Mouse (Mus musculus): ENCODE measurements around the gene Opa3. TPM values are rescaled to one million over a fixed set of nuclear protein-coding genes. Genes with fewer than 3 reads are reported as not detected.

Gene Opa3
- polyA plus RNA-seq, 1 experiment from 2014 or later, result 39.9 TPM

DNA sequence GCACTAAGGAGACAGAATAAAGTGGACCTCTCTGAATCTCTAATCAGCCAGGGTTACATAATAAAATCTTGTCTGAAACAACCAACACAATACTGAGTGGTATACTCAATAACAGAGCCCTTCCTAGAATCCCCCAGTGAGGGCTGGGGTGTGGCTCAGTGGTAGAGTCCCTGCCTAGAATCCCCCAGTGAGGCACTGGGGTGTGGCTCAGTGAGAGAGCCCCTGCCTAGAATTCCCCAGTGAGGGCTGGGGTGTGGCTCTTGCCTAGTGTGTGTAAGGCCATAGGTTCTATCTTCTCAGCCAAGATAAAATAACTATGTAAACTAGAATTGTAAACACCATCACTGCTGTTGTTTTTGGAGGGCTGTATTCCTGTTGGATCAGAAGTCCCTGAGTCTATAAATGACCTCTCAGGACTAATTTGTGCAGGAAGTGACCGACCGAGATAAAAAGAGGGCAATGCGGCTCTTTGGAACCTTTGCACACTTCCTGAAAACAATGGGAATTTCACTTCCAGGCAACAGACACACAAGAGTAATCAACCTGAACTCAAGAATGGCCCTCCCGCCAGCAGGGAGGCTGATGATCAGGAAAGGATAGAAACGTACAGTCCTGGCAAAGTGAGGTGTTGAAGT is 17.0 kb upstream of the Opa3 start:
- no peak for ATAC-seq

DNA sequence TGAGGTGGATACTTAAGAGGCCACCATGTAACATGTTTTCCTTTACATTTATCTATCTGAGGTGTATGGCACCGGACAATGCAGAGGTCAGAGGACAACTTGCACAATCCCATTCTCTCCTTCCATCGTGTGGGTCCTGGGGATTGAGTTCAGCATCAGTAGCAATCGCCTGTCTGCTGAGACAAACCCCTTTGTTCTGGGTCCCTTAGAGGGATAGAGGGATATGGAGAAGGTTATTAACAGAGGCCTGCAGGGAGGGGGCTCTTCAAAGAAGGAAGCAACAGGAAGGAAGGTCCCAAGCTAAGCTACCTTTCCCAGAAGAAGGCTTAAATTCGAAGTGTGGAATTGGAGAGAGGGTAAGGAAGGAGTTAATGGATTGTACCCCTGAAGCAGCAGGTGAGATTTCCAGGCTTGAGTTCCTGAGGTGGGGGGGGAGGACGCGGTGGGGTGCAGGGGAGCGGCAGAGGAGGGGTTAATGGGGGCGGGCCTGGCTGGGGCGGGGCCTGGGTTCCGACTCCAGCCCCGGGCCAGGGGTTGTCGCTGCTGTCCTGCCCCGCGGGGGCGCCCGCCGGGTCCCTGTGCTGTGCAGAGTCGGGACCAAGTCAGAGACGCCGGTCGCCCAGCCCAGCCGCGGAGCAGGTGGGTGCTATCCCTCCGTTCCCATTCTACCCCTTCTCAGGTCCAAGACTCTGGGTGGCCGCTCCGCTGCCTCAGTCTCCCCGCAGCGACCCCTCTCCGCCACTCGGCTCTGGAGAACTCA is 16.0 kb upstream of the Opa3 start, which contains the start of gene Gpr4:
Gene Gpr4 (plus strand): TSS at position 543 of the 760 bp plus-strand sequence.
- ATAC-seq, result peak; percentile 68
- no peaks in the 10 kb centered on the region for H3K9me3 ChIP-seq (ENCODE audit: control insufficient read depth, low read length)
- no peaks in the 10 kb centered on the region for H3K36me3 ChIP-seq (ENCODE audit: control insufficient read depth, insufficient read depth, low read length)
- H3K27me3 ChIP-seq (replicated peaks; ENCODE audit: control insufficient read depth, insufficient read depth, low read length), result no peaks in the 10 kb centered on the region; the same call in 1 of the 2 replicates
- no peak within 1 kb of the TSS for H3K27ac ChIP-seq (ENCODE audit: low read depth, low read length)
- H3K4me3 ChIP-seq (ENCODE audit: low read length), result peak within 1 kb of the TSS; percentile 55
- peak within 1 kb of the TSS; percentile 71 for H3K9ac ChIP-seq (ENCODE audit: low read depth, low read length)
- WGBS, result 2% methylated on average over 29 of the region's 30 CpGs
- H3K4me2 ChIP-seq (ENCODE audit: low read length), result peak within 1 kb of the TSS; percentile 90
- H3K4me1 ChIP-seq (ENCODE audit: control insufficient read depth, insufficient read depth, low read depth, low read length), result peaks cover 8% of the 10 kb centered on the region

More for the DNA sequence above, 17.0 kb upstream of the Opa3 start:
- 44% methylated on average over 5 of the region's 5 CpGs for whole genome bisulfite sequencing
- H3K4me3 ChIP-seq (ENCODE audit: low read length), result no peak overlapping the region
- no peak overlapping the region for H3K9ac ChIP-seq (ENCODE audit: low read depth, low read length)
- H3K9me3 ChIP-seq (ENCODE audit: control insufficient read depth, low read length), result no peaks in the 10 kb centered on the region
- H3K27me3 ChIP-seq (replicated peaks; ENCODE audit: control insufficient read depth, insufficient read depth, low read length), result no peaks in the 10 kb centered on the region; the same call in 1 of the 2 replicates
- peaks cover 8% of the 10 kb centered on the region for H3K4me1 ChIP-seq (ENCODE audit: control insufficient read depth, insufficient read depth, low read depth, low read length)
- H3K36me3 ChIP-seq (ENCODE audit: control insufficient read depth, insufficient read depth, low read length), result no peaks in the 10 kb centered on the region
- H3K27ac ChIP-seq (ENCODE audit: low read depth, low read length), result no peak overlapping the region
- H3K4me2 ChIP-seq (ENCODE audit: low read length), result no peak overlapping the region

DNA sequence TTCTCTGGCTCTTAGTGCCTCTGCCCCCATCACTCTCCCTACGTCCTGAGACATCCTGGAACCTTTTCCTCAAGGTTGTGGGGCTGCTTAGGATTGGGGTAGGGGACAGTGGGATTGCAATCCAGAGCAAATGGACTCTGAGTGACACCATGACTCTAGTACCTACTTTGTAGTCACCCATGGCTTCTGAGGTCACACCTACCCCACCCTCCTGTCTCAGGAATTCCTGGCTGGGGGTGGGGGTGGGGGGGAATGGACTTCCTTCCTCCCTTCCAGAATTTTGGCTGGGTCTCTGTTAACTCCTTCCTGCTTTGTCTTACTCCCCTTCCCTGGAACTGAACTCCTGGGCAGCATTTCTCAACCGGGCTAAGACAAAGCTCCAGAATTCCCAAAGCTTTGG is 14.7 kb upstream of the Opa3 start:
- H3K36me3 ChIP-seq (ENCODE audit: control insufficient read depth, insufficient read depth, low read length), result no peaks in the 10 kb centered on the region
- no peak for ATAC-seq
- peaks cover 8% of the 10 kb centered on the region for H3K4me1 ChIP-seq (ENCODE audit: control insufficient read depth, insufficient read depth, low read depth, low read length)
- no peaks in the 10 kb centered on the region; the same call in 1 of the 2 replicates for H3K27me3 ChIP-seq (replicated peaks; ENCODE audit: control insufficient read depth, insufficient read depth, low read length)
- H3K27ac ChIP-seq (ENCODE audit: low read depth, low read length), result no peak overlapping the region
- no peak overlapping the region for H3K4me2 ChIP-seq (ENCODE audit: low read length)
- H3K9ac ChIP-seq (ENCODE audit: low read depth, low read length), result no peak overlapping the region
- 62% methylated on average over 2 of the region's 2 CpGs for WGBS
- no peak overlapping the region for H3K4me3 ChIP-seq (ENCODE audit: low read length)
- no peaks in the 10 kb centered on the region for H3K9me3 ChIP-seq (ENCODE audit: control insufficient read depth, low read length)

DNA sequence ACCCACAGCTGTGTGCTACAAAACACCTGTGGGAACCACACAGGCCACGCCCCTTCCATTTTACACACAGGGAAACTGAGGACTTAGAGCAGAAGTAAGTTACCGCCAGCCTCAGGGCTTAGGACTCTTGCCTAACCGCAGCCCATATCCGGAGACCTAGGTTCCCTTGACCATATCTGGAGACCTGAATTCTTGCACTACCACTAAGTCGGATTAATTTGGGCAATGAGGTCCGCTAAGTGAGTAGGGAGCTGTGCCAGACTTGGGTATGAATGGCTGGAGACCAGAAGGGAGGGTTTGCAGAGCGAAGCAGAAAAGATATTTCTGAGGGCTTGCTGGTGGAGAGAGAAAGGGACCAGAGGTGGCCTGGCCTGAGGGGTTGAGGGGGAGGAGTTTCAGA is 13.8 kb upstream of the Opa3 start:
- Histone ChIP-seq H3K36me3 (ENCODE audit: control insufficient read depth, insufficient read depth, low read length) (no peaks in the 10 kb centered on the region), H3K9me3 (ENCODE audit: control insufficient read depth, low read length) (no peaks in the 10 kb centered on the region), H3K9ac (ENCODE audit: low read depth, low read length) (no peak overlapping the region), H3K4me1 (ENCODE audit: control insufficient read depth, insufficient read depth, low read depth, low read length) (peaks cover 8% of the 10 kb centered on the region), H3K4me3 (ENCODE audit: low read length) (no peak overlapping the region), H3K27me3 (replicated peaks; ENCODE audit: control insufficient read depth, insufficient read depth, low read length) (no peaks in the 10 kb centered on the region; the same call in 1 of the 2 replicates), H3K27ac (ENCODE audit: low read depth, low read length) (no peak overlapping the region), H3K4me2 (ENCODE audit: low read length) (0 out of 2 replicates have a peak overlapping the region, but pooled peaks have one; percentile 12)
- WGBS, result 67% methylated on average over 7 of the region's 7 CpGs
- ATAC-seq, result no peak

DNA sequence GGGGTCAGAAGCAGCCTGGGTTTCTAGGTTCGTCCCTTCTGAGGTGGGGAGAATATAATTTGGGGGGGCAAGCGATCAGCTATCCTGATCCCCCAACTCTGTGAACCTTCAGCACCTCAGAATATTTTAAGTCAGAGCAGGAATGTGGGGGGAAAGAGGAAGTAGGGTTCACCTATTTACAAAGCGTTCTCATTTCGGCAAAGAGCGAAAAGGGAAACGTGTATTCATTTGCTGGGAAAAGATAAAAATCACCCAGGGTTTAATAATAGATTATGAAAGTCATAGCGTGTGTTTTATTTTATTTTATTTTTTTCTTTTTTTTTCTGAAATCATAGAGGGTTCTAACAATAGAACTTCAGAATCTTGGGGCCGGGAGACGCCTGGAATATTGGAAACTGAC is 13.2 kb upstream of the Opa3 start:
- H3K4me1 ChIP-seq (ENCODE audit: control insufficient read depth, insufficient read depth, low read depth, low read length), result peaks cover 8% of the 10 kb centered on the region
- H3K27me3 ChIP-seq (replicated peaks; ENCODE audit: control insufficient read depth, insufficient read depth, low read length), result no peaks in the 10 kb centered on the region; the same call in 1 of the 2 replicates
- no peak overlapping the region for H3K4me2 ChIP-seq (ENCODE audit: low read length)
- WGBS, result 68% methylated on average over 9 of the region's 9 CpGs
- H3K9ac ChIP-seq (ENCODE audit: low read depth, low read length), result no peak overlapping the region
- H3K4me3 ChIP-seq (ENCODE audit: low read length), result no peak overlapping the region
- no peaks in the 10 kb centered on the region for H3K36me3 ChIP-seq (ENCODE audit: control insufficient read depth, insufficient read depth, low read length)
- no peak overlapping the region for H3K27ac ChIP-seq (ENCODE audit: low read depth, low read length)
- no peak for ATAC-seq
- H3K9me3 ChIP-seq (ENCODE audit: control insufficient read depth, low read length), result no peaks in the 10 kb centered on the region

DNA sequence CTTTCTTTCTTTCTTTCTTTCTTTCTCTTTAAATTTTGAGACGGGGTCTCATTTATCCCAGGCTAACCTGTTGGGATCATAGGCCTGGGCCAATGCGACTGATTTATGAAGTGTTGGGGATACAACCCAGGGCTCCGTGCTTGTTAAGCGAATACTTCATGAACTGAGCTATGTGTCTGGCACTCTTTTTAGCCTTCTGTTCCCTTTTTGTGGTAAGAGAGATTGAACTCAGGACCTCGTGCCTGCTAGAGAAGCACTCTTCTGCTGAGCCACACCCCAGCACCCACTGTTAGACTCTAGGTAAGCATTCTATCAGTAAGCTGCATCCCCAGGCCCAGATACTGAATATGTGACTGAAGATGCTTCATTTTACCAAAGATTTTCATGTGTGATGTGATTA is 10.6 kb upstream of the Opa3 start:
- Histone ChIP-seq H3K9me3 (ENCODE audit: control insufficient read depth, low read length) (no peaks in the 10 kb centered on the region), H3K36me3 (ENCODE audit: control insufficient read depth, insufficient read depth, low read length) (no peaks in the 10 kb centered on the region), H3K27ac (ENCODE audit: low read depth, low read length) (no peak overlapping the region), H3K9ac (ENCODE audit: low read depth, low read length) (no peak overlapping the region), H3K27me3 (replicated peaks; ENCODE audit: control insufficient read depth, insufficient read depth, low read length) (no peaks in the 10 kb centered on the region), H3K4me1 (ENCODE audit: control insufficient read depth, insufficient read depth, low read depth, low read length) (peaks cover under 1% of the 10 kb centered on the region; the same call in 1 of the 2 replicates), H3K4me2 (ENCODE audit: low read length) (no peak overlapping the region), H3K4me3 (ENCODE audit: low read length) (no peak overlapping the region)
- ATAC-seq, result no peak
- 70% methylated on average over 5 of the region's 5 CpGs for WGBS

DNA sequence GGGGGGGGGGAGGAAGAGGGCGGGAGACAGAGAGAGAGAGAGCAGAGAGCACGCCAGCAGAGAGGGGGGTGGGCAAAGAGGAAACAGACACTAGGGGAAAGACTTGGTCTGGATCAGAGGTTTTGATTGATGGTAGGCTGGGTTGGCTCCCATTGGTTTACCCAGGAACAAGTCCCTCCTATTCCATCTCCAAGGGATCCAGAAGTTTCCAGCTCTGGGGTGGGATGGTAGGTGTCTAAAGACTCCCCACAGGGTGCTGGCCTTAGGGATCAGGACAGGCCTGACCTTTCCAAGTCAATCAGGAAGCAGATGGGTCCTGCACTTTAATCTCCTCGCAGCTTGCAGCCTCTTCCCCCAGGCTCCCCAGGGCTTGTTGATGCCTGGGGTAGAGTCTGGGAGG is 10.2 kb upstream of the Opa3 start:
- H3K27me3 ChIP-seq (replicated peaks; ENCODE audit: control insufficient read depth, insufficient read depth, low read length), result no peaks in the 10 kb centered on the region
- no peak overlapping the region for H3K4me2 ChIP-seq (ENCODE audit: low read length)
- no peak overlapping the region for H3K27ac ChIP-seq (ENCODE audit: low read depth, low read length)
- no peak overlapping the region for H3K4me3 ChIP-seq (ENCODE audit: low read length)
- no peaks in the 10 kb centered on the region for H3K4me1 ChIP-seq (ENCODE audit: control insufficient read depth, insufficient read depth, low read depth, low read length)
- ATAC-seq, result 0 out of 2 replicates have a peak, but pooled peaks have one; percentile 13
- 15% methylated on average over 2 of the region's 3 CpGs for WGBS
- H3K36me3 ChIP-seq (ENCODE audit: control insufficient read depth, insufficient read depth, low read length), result no peaks in the 10 kb centered on the region
- no peaks in the 10 kb centered on the region for H3K9me3 ChIP-seq (ENCODE audit: control insufficient read depth, low read length)
- H3K9ac ChIP-seq (ENCODE audit: low read depth, low read length), result no peak overlapping the region

DNA sequence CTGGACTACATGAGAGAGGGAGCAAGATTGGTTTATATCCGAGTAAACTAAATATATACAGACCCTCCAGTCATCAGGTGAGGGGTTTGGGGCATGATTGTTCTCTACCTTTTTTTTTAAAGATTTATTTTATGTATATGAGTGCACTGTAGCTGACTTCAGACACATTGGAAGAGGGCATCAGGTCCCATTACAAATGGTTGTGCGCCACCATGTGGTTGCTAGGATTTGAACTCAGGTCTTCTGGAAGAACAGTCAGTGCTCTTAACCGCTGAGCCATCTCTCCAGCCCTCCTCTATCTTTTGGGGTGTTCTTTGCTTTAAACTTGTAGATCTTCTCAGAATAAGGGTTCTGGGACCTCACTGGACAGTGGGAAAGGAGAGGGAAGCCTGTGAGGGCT is 8.1 kb upstream of the Opa3 start:
- Histone ChIP-seq H3K27me3 (replicated peaks; ENCODE audit: control insufficient read depth, insufficient read depth, low read length) (no peaks in the 10 kb centered on the region), H3K27ac (ENCODE audit: low read depth, low read length) (no peak overlapping the region), H3K4me2 (ENCODE audit: low read length) (no peak overlapping the region), H3K4me1 (ENCODE audit: control insufficient read depth, insufficient read depth, low read depth, low read length) (no peaks in the 10 kb centered on the region), H3K4me3 (ENCODE audit: low read length) (no peak overlapping the region), H3K36me3 (ENCODE audit: control insufficient read depth, insufficient read depth, low read length) (no peaks in the 10 kb centered on the region; the same call in 1 of the 2 replicates), H3K9me3 (ENCODE audit: control insufficient read depth, low read length) (no peaks in the 10 kb centered on the region), H3K9ac (ENCODE audit: low read depth, low read length) (no peak overlapping the region)
- 71% methylated on average over 3 of the region's 3 CpGs for WGBS
- ATAC-seq, result no peak

DNA sequence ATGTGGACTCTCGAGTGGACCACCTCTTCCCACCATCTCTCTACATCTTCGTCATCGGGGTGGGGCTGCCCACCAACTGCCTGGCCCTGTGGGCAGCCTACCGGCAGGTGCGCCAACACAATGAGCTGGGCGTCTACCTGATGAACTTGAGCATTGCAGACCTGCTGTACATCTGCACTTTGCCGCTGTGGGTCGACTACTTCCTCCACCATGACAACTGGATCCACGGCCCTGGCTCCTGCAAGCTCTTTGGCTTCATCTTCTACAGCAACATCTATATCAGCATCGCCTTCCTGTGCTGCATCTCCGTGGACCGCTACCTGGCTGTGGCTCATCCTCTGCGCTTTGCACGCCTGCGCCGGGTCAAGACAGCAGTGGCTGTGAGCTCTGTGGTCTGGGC is 5.9 kb upstream of the Opa3 start:
- H3K36me3 ChIP-seq (ENCODE audit: control insufficient read depth, insufficient read depth, low read length), result no peaks in the 10 kb centered on the region; the same call in 1 of the 2 replicates
- WGBS, result 95% methylated on average over 16 of the region's 16 CpGs
- no peak overlapping the region for H3K4me2 ChIP-seq (ENCODE audit: low read length)
- H3K9me3 ChIP-seq (ENCODE audit: control insufficient read depth, low read length), result no peaks in the 10 kb centered on the region
- H3K4me3 ChIP-seq (ENCODE audit: low read length), result no peak overlapping the region
- H3K4me1 ChIP-seq (ENCODE audit: control insufficient read depth, insufficient read depth, low read depth, low read length), result peaks cover 7% of the 10 kb centered on the region
- H3K27me3 ChIP-seq (replicated peaks; ENCODE audit: control insufficient read depth, insufficient read depth, low read length), result no peaks in the 10 kb centered on the region
- ATAC-seq, result no peak
- no peak overlapping the region for H3K9ac ChIP-seq (ENCODE audit: low read depth, low read length)
- no peak overlapping the region for H3K27ac ChIP-seq (ENCODE audit: low read depth, low read length)

Data from hindbrain, embryonic 16.5 days (tissue).